Mouse (Mus musculus) central nervous system, embryonic 11.5 days (tissue): ENCODE measurements around the gene Lamc2. TPM values are rescaled to one million over a fixed set of nuclear protein-coding genes. Genes with fewer than 3 reads are reported as not detected.

ENCODE experiments used
- polyA plus RNA-seq: library from polyadenylated mRNA; depleted of rRNA; stranded (reverse); fragments of >200 nt; gene quantifications from 2 replicates; pipeline ENCODE4 v1.2.3, GENCODE M21; 2012; rRNA removed

The Lamc2 gene
- polyA plus RNA-seq = 1.4 and 1.8 TPM in 2 replicates

DNA sequence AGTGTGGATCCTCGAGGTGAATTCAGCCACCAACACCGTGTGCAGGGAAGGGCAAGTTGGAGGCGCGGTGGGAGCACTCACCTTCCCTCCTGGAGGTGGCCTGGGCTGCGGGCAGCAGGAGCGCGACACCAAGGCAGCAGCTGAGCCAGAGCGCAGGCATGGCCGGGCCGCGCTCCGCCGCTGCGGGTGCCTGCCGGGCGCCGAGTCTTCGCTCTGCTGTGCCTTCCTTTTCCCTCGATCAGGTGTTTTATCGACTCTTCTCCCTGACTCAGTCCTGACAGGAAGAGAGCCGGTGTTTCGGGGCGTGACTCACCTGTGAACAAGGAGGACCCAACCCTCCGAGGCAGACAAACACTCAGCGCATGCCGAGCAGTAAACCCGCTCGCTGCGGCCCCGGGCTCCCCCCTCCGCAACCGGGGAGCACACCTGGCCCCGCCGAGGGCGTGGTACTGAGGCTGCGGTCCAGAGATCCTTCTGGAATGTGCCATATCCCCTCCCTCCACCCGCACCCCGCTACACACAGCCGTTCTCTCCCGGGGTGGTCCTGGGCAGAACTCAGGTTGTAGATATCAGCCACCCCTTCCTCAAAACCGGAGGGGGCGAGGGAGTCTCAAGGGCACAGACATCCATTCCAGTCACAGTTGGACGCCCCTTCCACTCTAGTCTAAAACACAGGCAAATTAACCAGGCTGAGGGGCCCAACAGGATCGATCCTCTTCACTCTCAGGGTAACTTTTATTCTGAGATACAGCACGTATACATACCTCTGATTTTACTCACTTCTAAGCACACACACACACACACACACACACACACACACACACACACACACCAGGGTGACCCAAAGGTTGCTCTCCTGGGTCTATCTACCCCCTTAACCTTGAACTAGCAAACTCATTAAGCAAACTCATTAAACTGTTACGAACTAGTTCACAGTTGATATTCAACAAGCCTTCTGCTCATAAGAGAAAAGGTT lies at the start of gene Lamc2:
Gene Lamc2 (minus strand): TSS at position 620 of the 976 bp plus-strand sequence.

Other genes starting within 250 kb of the Lamc2 start
- 13.6 and 13.8 TPM in 2 replicates for gene Nmnat2, start 231.5 kb downstream of the Lamc2 start, polyA plus RNA-seq
- gene Lamc1, start 146.3 kb upstream of the Lamc2 start, polyA plus RNA-seq = 33.2 and 54.8 TPM in 2 replicates
- 0.46 and 0.49 TPM in 2 replicates for gene Shcbp1l, start 238.7 kb upstream of the Lamc2 start, polyA plus RNA-seq